Comparison of ENCODE assay signal across 1 mouse cellular context in the genomic region with DNA sequence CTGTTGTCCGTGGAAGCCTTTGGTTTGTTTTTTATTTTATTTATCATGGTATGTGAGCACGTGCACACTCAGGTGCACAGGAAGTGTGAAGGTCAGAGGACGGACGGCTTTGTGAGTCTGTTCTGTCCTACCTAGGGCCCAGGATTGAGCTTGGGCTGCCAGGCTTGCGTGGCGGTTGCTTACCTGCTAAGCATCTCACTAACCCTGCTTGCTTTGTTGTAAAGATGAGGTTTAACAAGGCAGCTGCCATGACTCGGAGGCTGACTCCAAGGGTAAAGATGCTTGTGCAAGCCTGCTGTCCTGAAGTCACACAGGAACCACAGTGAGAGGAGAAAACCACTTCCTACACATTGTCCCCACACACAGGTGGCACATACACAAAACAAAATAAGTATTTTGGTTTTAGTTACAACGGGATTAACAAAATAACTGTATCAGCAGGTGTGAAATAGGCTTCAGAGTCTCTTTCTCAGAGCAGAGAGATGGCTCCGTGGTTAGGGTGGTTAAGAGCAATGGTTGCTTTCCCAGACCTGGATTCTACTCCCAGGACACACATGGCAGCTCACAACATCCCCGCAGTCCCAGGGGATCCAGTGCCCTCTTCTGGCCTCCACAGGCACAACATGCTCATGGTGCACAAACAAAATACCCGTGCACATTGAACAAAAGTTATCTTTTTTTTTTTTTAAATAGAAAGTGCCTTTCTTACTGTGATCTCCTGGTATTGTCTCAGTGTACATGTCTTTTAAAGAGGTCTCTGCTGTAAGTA.
TF ChIP-seq lines count a peak whose summit lies in the region.

No protein-coding gene starts in this region.

TF ChIP-seq in MEL, 35 proteins besides CTCF, POLR2A, EP300 and RAD21:
- peak; percentile 36 for TF ChIP-seq SMC3 (IDR thresholded peaks at IDR 0.05; ENCODE audit: low read depth, low read length)
- no peak for TF ChIP-seq MAFK (IDR thresholded peaks at IDR 0.05; ENCODE audit: borderline replicate concordance, low read depth, low read length)
